Mouse (Mus musculus): ENCODE data around the gene Hspb9. TPM values are rescaled to one million over a fixed set of nuclear protein-coding genes. Genes with fewer than 3 reads are reported as not detected.

Gene Hspb9
- polyA plus RNA-seq, 1 experiment from 2014 or later: 0.96 TPM

- no peak overlapping the region for H3K4me3 ChIP-seq (ENCODE audit: low read depth, low read length)
- H3K9me3 ChIP-seq (ENCODE audit: control insufficient read depth, low read length): no peaks in the 10 kb centered on the region
- no peaks in the 10 kb centered on the region for H3K36me3 ChIP-seq (ENCODE audit: control insufficient read depth, insufficient read depth, low read length)
- no peak overlapping the region for H3K9ac ChIP-seq (ENCODE audit: low read length)
- WGBS: 15% methylated on average over 6 of the region's 6 CpGs
- H3K27me3 ChIP-seq (replicated peaks; ENCODE audit: control insufficient read depth, insufficient read depth, low read length): peaks cover 5% of the 10 kb centered on the region; the same call in 1 of the 2 replicates
- H3K4me1 ChIP-seq (replicated peaks; ENCODE audit: control insufficient read depth, insufficient read depth, low read length): no peaks in the 10 kb centered on the region
- H3K4me2 ChIP-seq (ENCODE audit: low read length): no peak overlapping the region
- peak; percentile 66 for DNase-seq (ENCODE audit: low spot score)
- ATAC-seq (replicated peaks; ENCODE audit: low FRiP score, low TSS enrichment, low read depth): no peak
- H3K27ac ChIP-seq (ENCODE audit: low read depth): no peak overlapping the region
Observed at GRCm38 (mm10) chr11:100745085-100745484, 31.4 kb downstream of the Hspb9 start.

- Histone ChIP-seq H3K9me3 (ENCODE audit: control insufficient read depth, low read length) (no peaks in the 10 kb centered on the region), H3K4me2 (ENCODE audit: low read length) (no peak overlapping the region), H3K9ac (ENCODE audit: low read length) (no peak overlapping the region), H3K27ac (ENCODE audit: low read depth) (no peak overlapping the region), H3K36me3 (ENCODE audit: control insufficient read depth, insufficient read depth, low read length) (no peaks in the 10 kb centered on the region), H3K27me3 (replicated peaks; ENCODE audit: control insufficient read depth, insufficient read depth, low read length) (peaks cover 7% of the 10 kb centered on the region; the same call in 1 of the 2 replicates), H3K4me1 (replicated peaks; ENCODE audit: control insufficient read depth, insufficient read depth, low read length) (no peaks in the 10 kb centered on the region), H3K4me3 (ENCODE audit: low read depth, low read length) (no peak overlapping the region)
- DNase-seq (ENCODE audit: low spot score) (no peak), ATAC-seq (replicated peaks; ENCODE audit: low FRiP score, low TSS enrichment, low read depth) (no peak)
- WGBS: 90% methylated on average over 10 of the region's 10 CpGs
Observed at GRCm38 (mm10) chr11:100746546-100746945, 32.9 kb downstream of the Hspb9 start.

- Histone ChIP-seq H3K9ac (ENCODE audit: low read length) (no peak overlapping the region), H3K4me1 (replicated peaks; ENCODE audit: control insufficient read depth, insufficient read depth, low read length) (no peaks in the 10 kb centered on the region), H3K4me2 (ENCODE audit: low read length) (no peak overlapping the region), H3K9me3 (ENCODE audit: control insufficient read depth, low read length) (no peaks in the 10 kb centered on the region), H3K27me3 (replicated peaks; ENCODE audit: control insufficient read depth, insufficient read depth, low read length) (peaks cover 9% of the 10 kb centered on the region; the same call in 1 of the 2 replicates), H3K27ac (ENCODE audit: low read depth) (no peak overlapping the region), H3K36me3 (ENCODE audit: control insufficient read depth, insufficient read depth, low read length) (no peaks in the 10 kb centered on the region), H3K4me3 (ENCODE audit: low read depth, low read length) (no peak overlapping the region)
- DNase-seq (ENCODE audit: low spot score) (no peak), ATAC-seq (replicated peaks; ENCODE audit: low FRiP score, low TSS enrichment, low read depth) (no peak)
- 69% methylated on average over 5 of the region's 5 CpGs for WGBS
Observed at GRCm38 (mm10) chr11:100747114-100747513, 33.5 kb downstream of the Hspb9 start.

GRCm38 (mm10) chr11:100748620-100749019, 35.0 kb downstream of the Hspb9 start:
- H3K36me3 ChIP-seq (ENCODE audit: control insufficient read depth, insufficient read depth, low read length): no peaks in the 10 kb centered on the region
- no peak overlapping the region for H3K9ac ChIP-seq (ENCODE audit: low read length)
- no peak overlapping the region for H3K27ac ChIP-seq (ENCODE audit: low read depth)
- ATAC-seq (replicated peaks; ENCODE audit: low FRiP score, low TSS enrichment, low read depth) (no peak), DNase-seq (ENCODE audit: low spot score) (no peak)
- peaks cover 14% of the 10 kb centered on the region; the same call in 1 of the 2 replicates for H3K27me3 ChIP-seq (replicated peaks; ENCODE audit: control insufficient read depth, insufficient read depth, low read length)
- H3K4me2 ChIP-seq (ENCODE audit: low read length): no peak overlapping the region
- no peaks in the 10 kb centered on the region for H3K9me3 ChIP-seq (ENCODE audit: control insufficient read depth, low read length)
- 74% methylated on average over 4 of the region's 4 CpGs for WGBS
- H3K4me3 ChIP-seq (ENCODE audit: low read depth, low read length): no peak overlapping the region
- H3K4me1 ChIP-seq (replicated peaks; ENCODE audit: control insufficient read depth, insufficient read depth, low read length): no peaks in the 10 kb centered on the region

- WGBS: 38% methylated on average over 25 of the region's 25 CpGs
Observed at GRCm38 (mm10) chr11:100749469-100749868, 35.8 kb downstream of the Hspb9 start.

GRCm38 (mm10) chr11:100750127-100750526, 36.5 kb downstream of the Hspb9 start:
- 90% methylated on average over 16 of the region's 16 CpGs for WGBS

More at GRCm38 (mm10) chr11:100749469-100749868, 35.8 kb downstream of the Hspb9 start:
- ATAC-seq (replicated peaks; ENCODE audit: low FRiP score, low TSS enrichment, low read depth) (no peak), DNase-seq (ENCODE audit: low spot score) (no peak)
- H3K4me3 ChIP-seq (ENCODE audit: low read depth, low read length): no peak overlapping the region
- H3K9me3 ChIP-seq (ENCODE audit: control insufficient read depth, low read length): no peaks in the 10 kb centered on the region
- H3K4me1 ChIP-seq (replicated peaks; ENCODE audit: control insufficient read depth, insufficient read depth, low read length): no peaks in the 10 kb centered on the region
- H3K4me2 ChIP-seq (ENCODE audit: low read length): no peak overlapping the region
- no peak overlapping the region for H3K27ac ChIP-seq (ENCODE audit: low read depth)
- peaks cover 14% of the 10 kb centered on the region; the same call in 1 of the 2 replicates for H3K27me3 ChIP-seq (replicated peaks; ENCODE audit: control insufficient read depth, insufficient read depth, low read length)
- no peaks in the 10 kb centered on the region for H3K36me3 ChIP-seq (ENCODE audit: control insufficient read depth, insufficient read depth, low read length)
- no peak overlapping the region for H3K9ac ChIP-seq (ENCODE audit: low read length)

GRCm38 (mm10) chr11:100752294-100752693, 38.6 kb downstream of the Hspb9 start:
- DNase-seq (ENCODE audit: low spot score) (no peak), ATAC-seq (replicated peaks; ENCODE audit: low FRiP score, low TSS enrichment, low read depth) (no peak)
- H3K4me1 ChIP-seq (replicated peaks; ENCODE audit: control insufficient read depth, insufficient read depth, low read length): no peaks in the 10 kb centered on the region
- 25% methylated on average over 9 of the region's 10 CpGs for WGBS
- no peaks in the 10 kb centered on the region for H3K36me3 ChIP-seq (ENCODE audit: control insufficient read depth, insufficient read depth, low read length)
- H3K27me3 ChIP-seq (replicated peaks; ENCODE audit: control insufficient read depth, insufficient read depth, low read length): peaks cover 14% of the 10 kb centered on the region; the same call in 1 of the 2 replicates
- H3K4me3 ChIP-seq (ENCODE audit: low read depth, low read length): no peak overlapping the region
- H3K9me3 ChIP-seq (ENCODE audit: control insufficient read depth, low read length): no peaks in the 10 kb centered on the region
- H3K9ac ChIP-seq (ENCODE audit: low read length): no peak overlapping the region
- no peak overlapping the region for H3K4me2 ChIP-seq (ENCODE audit: low read length)
- no peak overlapping the region for H3K27ac ChIP-seq (ENCODE audit: low read depth)

More at GRCm38 (mm10) chr11:100750127-100750526, 36.5 kb downstream of the Hspb9 start:
- Histone ChIP-seq H3K4me1 (replicated peaks; ENCODE audit: control insufficient read depth, insufficient read depth, low read length) (no peaks in the 10 kb centered on the region), H3K9me3 (ENCODE audit: control insufficient read depth, low read length) (no peaks in the 10 kb centered on the region), H3K27ac (ENCODE audit: low read depth) (no peak overlapping the region), H3K9ac (ENCODE audit: low read length) (no peak overlapping the region), H3K27me3 (replicated peaks; ENCODE audit: control insufficient read depth, insufficient read depth, low read length) (peaks cover 14% of the 10 kb centered on the region; the same call in 1 of the 2 replicates), H3K4me3 (ENCODE audit: low read depth, low read length) (no peak overlapping the region), H3K4me2 (ENCODE audit: low read length) (no peak overlapping the region), H3K36me3 (ENCODE audit: control insufficient read depth, insufficient read depth, low read length) (no peaks in the 10 kb centered on the region)
- no peak for ATAC-seq (replicated peaks; ENCODE audit: low FRiP score, low TSS enrichment, low read depth)
- no peak for DNase-seq (ENCODE audit: low spot score)

- Histone ChIP-seq H3K9ac (ENCODE audit: low read length) (no peak overlapping the region), H3K9me3 (ENCODE audit: control insufficient read depth, low read length) (no peaks in the 10 kb centered on the region), H3K4me1 (replicated peaks; ENCODE audit: control insufficient read depth, insufficient read depth, low read length) (peaks cover 3% of the 10 kb centered on the region; the same call in 1 of the 2 replicates), H3K36me3 (ENCODE audit: control insufficient read depth, insufficient read depth, low read length) (no peaks in the 10 kb centered on the region), H3K4me3 (ENCODE audit: low read depth, low read length) (no peak overlapping the region), H3K27ac (ENCODE audit: low read depth) (no peak overlapping the region), H3K4me2 (ENCODE audit: low read length) (no peak overlapping the region), H3K27me3 (replicated peaks; ENCODE audit: control insufficient read depth, insufficient read depth, low read length) (peaks cover 24% of the 10 kb centered on the region)
- 85% methylated on average over 12 of the region's 12 CpGs for WGBS
- no peak for ATAC-seq (replicated peaks; ENCODE audit: low FRiP score, low TSS enrichment, low read depth)
- DNase-seq (ENCODE audit: low spot score): no peak
Observed at GRCm38 (mm10) chr11:100754021-100754692, 40.5 kb downstream of the Hspb9 start.

- Histone ChIP-seq H3K4me3 (ENCODE audit: low read depth, low read length) (no peak overlapping the region), H3K27me3 (replicated peaks; ENCODE audit: control insufficient read depth, insufficient read depth, low read length) (peaks cover 25% of the 10 kb centered on the region), H3K27ac (ENCODE audit: low read depth) (no peak overlapping the region), H3K9me3 (ENCODE audit: control insufficient read depth, low read length) (no peaks in the 10 kb centered on the region), H3K4me2 (ENCODE audit: low read length) (no peak overlapping the region), H3K9ac (ENCODE audit: low read length) (no peak overlapping the region), H3K4me1 (replicated peaks; ENCODE audit: control insufficient read depth, insufficient read depth, low read length) (peaks cover 8% of the 10 kb centered on the region), H3K36me3 (ENCODE audit: control insufficient read depth, insufficient read depth, low read length) (no peaks in the 10 kb centered on the region)
- no peak for ATAC-seq (replicated peaks; ENCODE audit: low FRiP score, low TSS enrichment, low read depth)
- no peak for DNase-seq (ENCODE audit: low spot score)
- WGBS: 82% methylated on average over 3 of the region's 3 CpGs
Observed at GRCm38 (mm10) chr11:100754693-100755057, 41.0 kb downstream of the Hspb9 start.
